Mouse (Mus musculus) T-helper 1 cell (primary cell): ENCODE measurements around the gene Bhlhb9.
"Not testable (repeated sequence)": the region's sequence is repeated elsewhere in the genome, so short reads cannot be mapped to it uniquely, and the experiment has no call there.

ENCODE experiments used
- in situ Hi-C: fragments of 300-600 bp; cut with MboI, MseI; formaldehyde crosslinking; loops from one replicate; pipeline ENCODE4 v1.15.1; 2025; ENCODE audit warnings: high pct_unique_total_duplicates

Bhlhb9 gene

DNA sequence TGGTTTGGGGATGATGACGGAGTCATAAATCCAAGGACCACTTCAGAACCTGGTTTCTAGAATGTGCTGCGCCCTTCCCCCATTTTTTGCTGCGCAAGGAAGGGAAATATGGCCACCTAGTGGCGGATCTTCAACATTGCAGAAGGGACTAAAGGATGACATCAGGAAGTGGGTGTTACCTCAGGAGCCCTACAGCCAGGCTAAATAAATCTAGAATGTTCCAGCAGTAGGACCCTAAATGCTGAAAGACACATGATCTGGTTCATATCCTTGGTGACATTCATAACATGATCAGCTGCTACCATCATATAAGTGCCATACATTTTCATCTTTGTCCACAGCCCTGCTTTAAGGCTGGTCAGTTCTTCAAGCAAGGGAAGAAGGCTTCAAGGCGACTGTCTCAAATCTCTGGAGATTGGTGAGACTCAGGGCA is at the start of gene Bhlhb9:
TSS of gene Bhlhb9 (plus strand) at position 383 of the 433 bp plus-strand sequence.
- in situ Hi-C loops: loop anchor here (5.0 kb wide), 1 partner anchor 45 kb away; no protein-coding TSS in a partner anchor

- in situ Hi-C loops: no loop called here
These were observed 44.6 kb upstream of the Bhlhb9 start for GRCm38 (mm10) chrX:135752832-135753231.

DNA sequence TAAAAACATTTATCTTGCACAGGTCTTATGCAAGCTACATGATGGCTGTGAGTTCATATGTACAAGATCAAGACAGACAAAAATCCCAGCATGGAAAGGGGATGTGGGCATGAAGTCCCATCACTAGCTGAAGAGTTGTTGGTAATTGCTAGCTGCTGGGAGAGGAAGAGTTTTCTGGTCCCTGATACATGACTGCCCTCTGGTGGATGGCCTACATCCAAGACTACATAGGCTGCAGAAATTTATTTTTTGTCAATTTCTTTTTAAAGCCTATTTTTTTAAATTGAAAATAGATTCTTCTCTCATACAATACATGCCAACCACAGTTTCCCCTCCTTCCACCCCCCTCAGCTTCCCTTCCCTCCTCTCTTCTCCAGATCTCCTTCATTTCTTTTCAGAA is 35.7 kb upstream of the Bhlhb9 start:
- in situ Hi-C loops: no loop called here

GRCm38 (mm10) chrX:135768043-135768548 is 29.3 kb upstream of the Bhlhb9 start:
- in situ Hi-C loops: no loop called here

- in situ Hi-C loops: no loop called here
These were observed 28.8 kb upstream of the Bhlhb9 start for GRCm38 (mm10) chrX:135768565-135768964.

DNA sequence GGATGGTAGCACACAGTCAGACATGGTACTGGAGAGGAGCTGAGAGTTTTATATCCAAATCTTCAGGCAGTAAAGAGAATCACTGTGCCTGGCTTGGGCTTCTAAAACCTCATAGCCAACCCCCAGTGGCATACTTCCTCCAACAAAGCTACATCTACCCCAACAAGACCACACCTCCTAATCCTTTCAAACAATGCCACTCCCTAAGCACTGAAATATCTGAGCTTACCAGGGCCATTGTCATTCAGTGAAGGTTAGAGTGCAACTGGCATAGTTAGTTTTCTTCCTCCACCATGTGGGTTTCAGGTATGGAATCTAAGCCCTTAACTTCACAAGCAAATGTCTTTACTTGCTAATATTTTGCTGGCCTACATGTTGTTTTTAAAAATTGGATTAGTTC is 5.9 kb upstream of the Bhlhb9 start:
- in situ Hi-C loops: no loop called here

- in situ Hi-C loops: no loop called here
These were observed 5.1 kb upstream of the Bhlhb9 start for GRCm38 (mm10) chrX:135792326-135792725.

DNA sequence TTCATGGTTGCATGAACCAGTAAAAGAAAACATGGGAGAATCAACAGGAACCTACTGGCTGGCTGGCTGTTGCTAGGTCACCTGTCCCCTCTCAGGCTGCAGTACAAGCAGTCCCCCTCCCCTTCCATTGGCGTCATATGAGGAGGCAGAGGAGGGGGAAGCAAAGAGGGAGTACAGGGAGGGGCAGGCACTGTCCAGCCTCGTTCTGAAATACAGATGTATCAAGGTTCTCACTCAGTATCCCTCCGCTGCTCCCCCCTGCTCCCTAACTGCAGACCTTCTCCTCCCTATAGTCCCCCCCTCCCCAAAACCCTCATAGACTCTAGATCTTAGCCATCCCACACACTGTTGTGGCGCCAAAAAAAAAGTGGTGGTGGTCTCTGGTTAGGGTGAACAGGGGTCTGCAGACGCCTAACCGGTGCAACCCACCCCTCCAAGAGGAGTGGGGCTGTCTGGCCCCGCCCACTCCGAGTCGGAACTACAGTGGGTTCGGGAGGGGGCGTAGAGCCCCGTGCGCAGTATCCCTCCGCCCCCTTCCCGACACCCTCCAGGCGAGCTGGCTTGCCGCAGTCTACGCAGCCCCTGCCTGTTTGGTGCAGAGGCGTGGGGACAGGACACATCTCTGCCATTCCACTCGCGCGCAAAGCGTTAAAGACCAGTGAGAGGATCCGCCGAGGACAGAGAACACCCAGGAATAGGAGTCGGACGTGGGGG is 1.6 kb upstream of the Bhlhb9 start:
- in situ Hi-C loops: loop anchor here (5.0 kb wide), 1 partner anchor 47 kb away; no protein-coding TSS in a partner anchor

DNA sequence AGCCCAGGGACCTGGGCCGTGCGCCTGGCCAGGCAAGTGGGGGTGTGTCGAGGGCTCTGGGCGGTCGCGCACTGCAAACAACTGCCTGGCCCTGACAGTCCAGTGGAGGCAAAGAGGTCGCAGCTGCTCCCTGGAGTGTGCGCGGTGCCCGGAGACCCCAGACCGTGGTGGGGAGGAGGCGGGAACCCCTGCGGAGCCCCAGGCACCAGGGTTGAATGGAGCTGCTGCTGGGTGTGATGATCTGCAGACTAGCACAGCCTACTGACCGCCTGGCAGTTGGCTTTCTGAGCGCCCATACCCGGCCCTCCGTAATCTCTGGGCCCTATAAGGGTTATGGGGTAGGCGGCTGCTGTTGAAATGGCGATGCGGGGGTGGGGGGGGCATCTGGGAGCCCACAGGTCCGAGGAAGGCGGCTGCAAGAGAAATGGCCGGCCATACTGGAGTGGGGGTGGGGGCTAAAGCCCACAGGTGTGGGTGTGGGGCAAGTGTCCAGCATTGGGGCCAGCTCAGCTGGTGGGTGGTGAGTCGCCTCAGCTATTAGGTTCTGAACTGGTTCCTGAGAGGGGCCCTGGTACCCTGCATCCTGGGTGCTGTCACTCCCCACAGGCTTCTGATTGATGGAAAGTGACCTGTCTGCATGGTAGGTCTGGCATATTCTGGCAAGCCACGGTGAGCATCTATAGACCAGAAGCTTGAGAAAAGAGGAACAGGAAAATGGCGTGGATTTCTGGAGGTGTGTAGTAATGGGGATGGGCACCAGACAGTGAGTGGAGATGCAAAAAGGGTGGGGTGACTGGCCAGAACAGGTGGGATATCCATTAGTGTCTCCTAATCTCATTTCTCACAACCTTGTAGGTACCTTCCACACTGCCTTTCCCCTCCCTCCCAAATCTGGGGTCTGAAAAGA is 836 bp upstream of the Bhlhb9 start:
- in situ Hi-C loops: loop anchor here (5.0 kb wide), 1 partner anchor 46 kb away; no protein-coding TSS in a partner anchor

- in situ Hi-C loops: no loop called here
These were observed 6.8 kb downstream of the Bhlhb9 start for GRCm38 (mm10) chrX:135804149-135804548.

GRCm38 (mm10) chrX:135805780-135806179 is 8.4 kb downstream of the Bhlhb9 start:
- in situ Hi-C loops: loop anchor here (5.0 kb wide), 1 partner anchor 167 kb away; no protein-coding TSS in a partner anchor

DNA sequence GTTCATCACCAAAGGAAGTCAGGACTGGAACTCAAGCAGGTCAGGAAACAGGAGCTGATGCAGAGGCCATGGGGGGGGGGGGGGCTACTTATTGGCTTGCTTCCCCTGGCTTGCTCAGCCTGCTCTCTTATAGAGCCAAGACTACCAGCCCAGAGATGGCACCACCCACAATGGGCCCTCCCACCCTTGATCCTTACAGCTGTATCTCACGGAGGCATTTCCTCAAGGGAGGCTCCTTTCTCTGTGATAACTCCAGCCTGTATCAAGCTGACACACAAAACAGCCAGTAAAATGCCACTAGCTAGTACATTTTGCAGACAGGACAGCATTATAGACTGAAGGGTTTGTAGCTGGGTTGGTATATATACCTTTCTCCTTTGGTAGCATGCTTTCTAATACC is 38.5 kb downstream of the Bhlhb9 start:
- in situ Hi-C loops: not testable (repeated sequence)

DNA sequence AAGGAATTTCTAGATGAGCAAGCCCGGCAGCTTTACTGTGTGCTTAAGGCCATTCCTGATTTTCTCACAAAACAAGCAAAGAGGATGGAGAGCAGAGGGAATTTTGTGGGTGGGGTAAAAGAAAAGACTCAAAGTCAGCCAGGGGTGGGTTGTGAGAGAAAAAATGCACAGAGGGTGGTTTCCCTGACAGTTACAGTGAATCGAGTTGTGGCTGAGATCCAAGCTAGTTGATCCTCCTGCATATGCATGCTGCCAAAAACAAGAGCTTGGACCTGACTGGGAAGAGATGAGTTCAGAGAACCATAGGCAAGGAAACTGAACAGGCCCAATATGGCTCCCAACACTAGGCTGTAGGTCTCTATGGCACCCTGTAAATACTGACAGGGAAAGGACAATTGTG is 40.5 kb downstream of the Bhlhb9 start:
- in situ Hi-C loops: no loop called here

GRCm38 (mm10) chrX:135838521-135839360 is 41.3 kb downstream of the Bhlhb9 start, which contains the start of gene Gprasp2:
Gene Gprasp2 (plus strand): TSS chrX:135839034.
- in situ Hi-C loops: not testable (repeated sequence)

DNA sequence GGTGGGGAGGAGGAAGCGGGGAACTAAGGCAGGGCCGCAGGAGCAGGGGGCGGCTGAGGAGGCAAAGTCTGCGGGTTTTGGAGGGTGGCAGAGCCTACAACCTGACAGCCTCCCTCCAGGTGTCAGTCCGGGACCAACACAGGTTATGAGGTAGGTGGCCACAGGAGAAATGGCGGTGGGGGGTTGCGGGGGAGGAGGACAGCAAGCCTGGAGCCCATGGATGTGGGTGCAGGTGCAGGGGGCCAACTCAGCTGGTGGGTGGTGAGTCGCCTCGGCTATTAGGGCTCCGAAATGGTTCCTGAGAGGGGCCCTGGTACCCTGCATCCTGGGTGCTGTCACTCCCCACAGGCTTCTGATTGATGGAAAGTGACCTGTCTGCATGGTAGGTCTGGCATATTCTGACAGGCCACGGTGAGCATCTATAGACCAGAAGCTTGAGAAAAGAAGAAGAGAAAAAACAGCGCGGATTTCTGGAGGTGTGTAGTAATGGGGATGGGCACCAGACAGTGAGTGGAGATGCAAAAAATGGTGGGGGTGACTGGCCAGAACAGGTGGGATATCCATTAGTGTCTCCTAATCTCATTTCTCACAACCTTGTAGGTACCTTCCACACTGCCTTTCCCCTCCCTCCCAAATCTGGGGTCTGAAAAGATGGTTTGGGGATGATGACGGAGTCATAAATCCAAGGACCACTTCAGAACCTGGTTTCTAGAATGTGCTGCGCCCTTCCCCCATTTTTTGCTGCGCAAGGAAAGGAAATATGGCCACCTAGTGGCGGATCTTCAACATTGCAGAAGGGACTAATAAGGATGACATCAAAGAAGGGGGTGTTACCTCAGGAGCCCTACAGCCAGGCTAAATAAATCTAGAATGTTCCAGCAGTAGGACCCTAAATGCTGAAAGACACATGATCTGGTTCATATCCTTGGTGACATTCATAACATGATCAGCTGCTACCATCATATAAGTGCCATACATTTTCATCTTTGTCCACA is 42.3 kb downstream of the Bhlhb9 start:
- in situ Hi-C loops: loop anchor here (5.0 to 10.0 kb wide), 2 partner anchors 42 to 1685 kb away; partner anchors contain the start of gene Bhlhb9

- in situ Hi-C loops: not testable (repeated sequence)
These were observed 69.4 kb downstream of the Bhlhb9 start for GRCm38 (mm10) chrX:135866806-135867205.

- in situ Hi-C loops: no loop called here
These were observed 79.3 kb downstream of the Bhlhb9 start for GRCm38 (mm10) chrX:135876679-135877078.

DNA sequence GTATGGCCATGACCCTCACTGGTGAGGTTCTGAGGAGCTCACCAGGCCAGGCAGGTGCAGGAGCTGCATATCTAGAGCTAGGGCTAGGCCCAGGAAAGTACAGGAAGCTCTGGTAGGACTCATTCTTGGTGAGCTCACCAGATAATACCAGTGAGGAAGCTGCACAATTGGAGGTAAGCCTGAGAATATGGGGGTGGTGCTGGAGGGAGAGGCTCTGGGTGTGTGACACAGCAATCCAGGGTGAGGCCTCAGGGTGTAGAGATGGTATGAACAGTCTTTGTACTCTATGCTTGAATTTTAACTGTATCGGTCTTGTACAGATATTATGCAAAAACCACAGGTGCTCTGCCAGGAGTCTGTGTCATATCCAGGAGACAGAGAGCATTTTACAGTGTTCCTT is 82.2 kb downstream of the Bhlhb9 start:
- in situ Hi-C loops: no loop called here

DNA sequence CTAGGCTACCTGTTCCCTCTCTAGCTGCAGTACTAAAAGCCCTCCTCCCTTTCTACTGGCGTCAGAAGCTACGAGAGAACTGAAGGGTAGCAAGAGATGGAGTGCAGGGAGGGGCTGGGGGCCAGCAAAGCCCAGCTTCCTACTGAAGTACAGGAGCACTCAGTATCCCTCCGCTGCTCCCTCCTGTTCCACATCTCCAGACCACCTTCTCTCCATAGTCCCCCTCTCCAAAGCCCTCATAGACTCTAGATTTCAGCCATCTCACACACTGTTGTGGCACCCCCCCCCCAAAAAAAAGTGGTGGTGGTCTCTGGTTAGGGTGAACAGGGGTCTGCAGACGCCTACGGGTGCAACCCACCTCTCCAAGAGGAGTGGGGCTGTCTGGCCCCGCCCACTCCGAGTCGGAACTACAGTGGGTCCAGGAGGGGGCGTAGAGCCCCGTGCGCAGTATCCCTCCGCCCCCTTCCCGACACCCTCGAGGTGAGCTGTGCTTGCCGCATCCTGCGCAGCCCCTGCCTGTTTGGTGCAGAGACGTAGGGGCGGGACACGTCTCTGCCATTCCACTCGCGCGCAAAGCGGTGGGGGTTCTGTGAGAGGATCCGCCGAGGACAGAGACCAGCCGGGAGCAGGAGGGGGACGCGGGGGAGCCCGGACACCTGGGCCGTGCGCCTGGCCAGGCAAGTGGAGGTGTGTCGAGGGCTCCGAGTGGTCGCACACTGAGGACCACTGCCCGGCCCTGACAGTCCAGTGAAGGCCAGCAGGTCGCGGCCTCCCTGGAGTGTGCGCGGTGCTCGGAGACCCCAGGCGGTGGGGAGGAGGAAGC is 88.2 kb downstream of the Bhlhb9 start:
- in situ Hi-C loops: no loop called here
